Mouse (Mus musculus) stomach, embryonic 15.5 days (tissue): ENCODE data around the gene Krtap3-3. TPM values are rescaled to one million over a fixed set of nuclear protein-coding genes. Genes with fewer than 3 reads are reported as not detected.
"Not testable (repeated sequence)": the region's sequence is repeated elsewhere in the genome, so short reads cannot be mapped to it uniquely, and the experiment has no call there.

Source experiments
- ATAC-seq: fragments of 200-750 bp; cut with Nextera tagmentation; 2 replicates; pipeline ENCODE4 v1.8.0; 2017; ENCODE audit warnings: low read depth, moderate number of reproducible peaks, moderate TSS enrichment; ENCODE audit not compliant: insufficient read depth, low FRiP score
- H3K27ac ChIP-seq: fragments of 300-500 bp; sonication (generic); 2 replicates; pipeline ENCODE4 v1.5.1; 2015; ENCODE audit warnings: mild to moderate bottlenecking, inconsistent platforms
- H3K27me3 ChIP-seq: fragments of 300-500 bp; sonication (generic); replicated peaks from 2 replicates; pipeline ENCODE4 v1.6.1; 2015; ENCODE audit warnings: inconsistent platforms
- H3K36me3 ChIP-seq: fragments of 300-500 bp; sonication (generic); 2 replicates; pipeline ENCODE4 v1.6.1; 2015; ENCODE audit warnings: inconsistent platforms
- H3K4me1 ChIP-seq: fragments of 300-500 bp; sonication (generic); 2 replicates; pipeline ENCODE4 v1.6.1; 2015; ENCODE audit warnings: inconsistent platforms
- H3K4me2 ChIP-seq: fragments of 300-500 bp; sonication (generic); 2 replicates; pipeline ENCODE4 v1.6.1; 2015; ENCODE audit warnings: mild to moderate bottlenecking, inconsistent platforms
- H3K4me3 ChIP-seq: fragments of 300-500 bp; sonication (generic); replicated peaks from 2 replicates; pipeline ENCODE4 v1.5.1; 2015; ENCODE audit warnings: inconsistent platforms
- H3K9ac ChIP-seq: fragments of 300-500 bp; sonication (generic); 2 replicates; pipeline ENCODE4 v1.6.1; 2015; ENCODE audit warnings: inconsistent platforms
- H3K9me3 ChIP-seq: fragments of 300-500 bp; sonication (generic); 2 replicates; pipeline ENCODE4 v1.6.1; 2016; ENCODE audit warnings: inconsistent platforms
- WGBS: fragments of 180-500 bp; shearing (Covaris S2); methylation state at CpG from one replicate; pipeline ENCODE4 v1.1.7; 2015; 5-methylcytosine and 5-hydroxymethylcytosine counted together
- polyA plus RNA-seq: library from polyadenylated mRNA; unstranded; fragments of >200 nt; fragmentation: Nextera tagmentation; extraction: Ambion mirVana; gene quantifications from 2 replicates; pipeline ENCODE4 v1.2.1, GENCODE M21; 2015

The Krtap3-3 gene
- polyA plus RNA-seq: not detected in 2 replicates

DNA sequence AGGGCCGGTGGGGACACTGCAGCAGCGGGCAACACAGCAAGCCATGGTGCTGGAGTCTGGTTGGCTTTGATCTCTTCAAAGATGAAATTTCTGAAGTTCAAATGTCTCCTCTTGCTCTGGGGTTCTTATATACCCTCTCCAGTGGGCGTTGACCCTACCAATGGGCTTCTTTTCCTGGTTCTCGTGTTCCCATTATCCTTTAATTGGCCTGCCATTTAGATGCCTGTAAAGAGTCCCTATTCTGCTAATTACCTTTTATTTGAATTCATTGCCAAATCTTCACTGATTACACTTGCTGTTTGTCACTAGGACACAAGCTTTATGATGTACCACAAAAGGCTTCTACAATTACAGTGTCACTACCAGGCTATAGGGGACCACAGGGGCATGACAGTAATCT is at the start of gene Krtap3-3:
TSS of gene Krtap3-3 (minus strand) at position 101 of the 400 bp plus-strand sequence.
- no peak within 1 kb of the TSS for H3K9ac ChIP-seq
- no peaks in the 10 kb centered on the region for H3K9me3 ChIP-seq
- no peaks in the 10 kb centered on the region for H3K36me3 ChIP-seq
- no peak for ATAC-seq
- no peak within 1 kb of the TSS for H3K4me2 ChIP-seq
- H3K27me3 ChIP-seq: no peaks in the 10 kb centered on the region
- H3K4me1 ChIP-seq: no peaks in the 10 kb centered on the region
- no peak within 1 kb of the TSS for H3K4me3 ChIP-seq
- H3K27ac ChIP-seq: no peak within 1 kb of the TSS
- WGBS: 65% methylated on average over 4 of the region's 4 CpGs

DNA sequence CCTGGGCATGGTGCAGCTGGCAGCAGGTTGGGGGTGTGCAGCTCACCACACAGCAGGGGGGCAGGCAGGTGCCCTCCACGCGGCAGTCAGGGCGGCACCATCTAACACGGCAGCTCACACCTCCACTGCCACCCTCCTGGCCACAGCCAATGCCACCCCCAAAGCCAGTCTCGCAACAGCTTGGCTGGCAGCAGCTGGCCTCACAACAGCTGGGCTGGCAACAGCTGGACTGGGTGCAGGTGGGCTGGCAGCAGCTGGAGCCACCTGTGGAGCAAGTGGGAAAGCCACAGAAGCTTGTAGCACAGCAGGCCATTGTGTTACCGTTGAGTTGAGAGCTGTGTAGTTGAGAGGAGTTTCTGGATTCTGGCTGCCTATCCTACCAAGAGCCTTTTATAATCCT is 47.1 kb upstream of the Krtap3-3 start, which contains the start of gene Krtap9-3:
TSS of gene Krtap9-3 (minus strand) at position 364 of the 400 bp plus-strand sequence.
- ATAC-seq, H3K4me2 ChIP-seq, H3K27me3 ChIP-seq, H3K9me3 ChIP-seq, H3K36me3 ChIP-seq, H3K4me1 ChIP-seq, H3K4me3 ChIP-seq, H3K27ac ChIP-seq, H3K9ac ChIP-seq: not testable (repeated sequence)
- 72% methylated on average over 6 of the region's 6 CpGs for WGBS

GRCm38 (mm10) chr11:99590981-99591380 is 40.3 kb upstream of the Krtap3-3 start, which contains the start of gene Krtap1-3:
TSS of gene Krtap1-3 (minus strand) at chr11:99591339.
- Histone ChIP-seq H3K27ac (no peak within 1 kb of the TSS), H3K4me1 (no peaks in the 10 kb centered on the region), H3K4me3 (no peak within 1 kb of the TSS), H3K36me3 (no peaks in the 10 kb centered on the region), H3K27me3 (no peaks in the 10 kb centered on the region), H3K9me3 (no peaks in the 10 kb centered on the region), H3K4me2 (no peak within 1 kb of the TSS), H3K9ac (no peak within 1 kb of the TSS)
- ATAC-seq: no peak
- WGBS: 81% methylated on average over 6 of the region's 6 CpGs

GRCm38 (mm10) chr11:99585096-99585495 is 34.4 kb upstream of the Krtap3-3 start:
- H3K9ac ChIP-seq: no peak overlapping the region
- no peak overlapping the region for H3K27ac ChIP-seq
- no peak for ATAC-seq
- H3K27me3 ChIP-seq: no peaks in the 10 kb centered on the region
- no peaks in the 10 kb centered on the region for H3K4me1 ChIP-seq
- H3K9me3 ChIP-seq: no peaks in the 10 kb centered on the region
- H3K4me2 ChIP-seq: no peak overlapping the region
- H3K36me3 ChIP-seq: no peaks in the 10 kb centered on the region
- no peak overlapping the region for H3K4me3 ChIP-seq
- WGBS: 81% methylated on average over 7 of the region's 7 CpGs

DNA sequence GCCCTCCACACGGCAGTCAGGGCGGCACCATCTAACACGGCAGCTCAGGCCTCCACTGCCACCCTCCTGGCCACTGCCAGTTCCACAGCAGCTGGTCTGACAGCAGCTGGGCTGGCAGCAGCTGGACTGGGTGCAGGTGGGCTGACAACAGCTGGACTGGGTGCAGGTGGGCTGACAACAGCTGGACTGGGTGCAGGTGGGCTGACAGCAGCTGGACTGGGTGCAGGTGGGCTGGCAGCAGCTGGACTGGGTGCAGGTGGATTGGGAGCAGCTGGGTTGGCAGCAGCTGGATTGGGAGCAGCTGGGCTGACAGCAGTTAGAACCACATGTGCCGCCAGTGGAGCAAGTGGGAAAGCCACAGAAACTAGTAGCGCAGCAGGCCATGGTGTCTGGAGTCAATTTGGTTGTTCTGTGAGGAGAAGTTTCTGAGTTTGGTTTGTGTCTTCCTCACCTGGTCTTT is 32.6 kb upstream of the Krtap3-3 start, which contains the start of gene Krtap1-4:
TSS of gene Krtap1-4 (minus strand) at position 410 of the 460 bp plus-strand sequence.
- Histone ChIP-seq H3K9me3 (no peaks in the 10 kb centered on the region), H3K4me2 (no peak within 1 kb of the TSS), H3K27me3 (no peaks in the 10 kb centered on the region), H3K36me3 (no peaks in the 10 kb centered on the region), H3K4me3 (no peak within 1 kb of the TSS), H3K4me1 (no peaks in the 10 kb centered on the region), H3K27ac (no peak within 1 kb of the TSS), H3K9ac (no peak within 1 kb of the TSS)
- WGBS: 77% methylated on average over 5 of the region's 5 CpGs
- ATAC-seq: no peak

DNA sequence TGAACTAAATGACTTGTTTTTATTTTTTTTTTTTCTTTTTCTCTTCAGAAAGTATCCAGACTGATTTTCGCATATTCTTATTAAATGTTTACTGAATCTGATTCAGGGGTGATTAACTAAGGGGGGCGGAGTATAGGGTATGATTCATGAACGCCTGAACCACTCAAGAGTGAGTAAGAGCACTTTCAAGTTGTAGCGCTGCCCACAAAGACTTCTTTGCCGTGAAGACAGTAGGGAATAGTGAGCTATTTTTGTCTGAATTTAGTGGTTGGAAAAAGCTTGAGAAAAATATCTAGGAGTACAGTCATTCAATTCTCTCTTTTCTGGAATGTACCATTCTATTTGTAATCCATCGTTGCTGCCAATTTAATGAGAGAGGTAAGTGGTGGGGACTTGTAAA is 30.9 kb upstream of the Krtap3-3 start:
- WGBS: 81% methylated on average over 6 of the region's 6 CpGs
- no peak for ATAC-seq
- Histone ChIP-seq H3K4me1 (no peaks in the 10 kb centered on the region), H3K27ac (no peak overlapping the region), H3K4me2 (no peak overlapping the region), H3K36me3 (no peaks in the 10 kb centered on the region), H3K9me3 (no peaks in the 10 kb centered on the region), H3K27me3 (no peaks in the 10 kb centered on the region), H3K9ac (no peak overlapping the region), H3K4me3 (no peak overlapping the region)

DNA sequence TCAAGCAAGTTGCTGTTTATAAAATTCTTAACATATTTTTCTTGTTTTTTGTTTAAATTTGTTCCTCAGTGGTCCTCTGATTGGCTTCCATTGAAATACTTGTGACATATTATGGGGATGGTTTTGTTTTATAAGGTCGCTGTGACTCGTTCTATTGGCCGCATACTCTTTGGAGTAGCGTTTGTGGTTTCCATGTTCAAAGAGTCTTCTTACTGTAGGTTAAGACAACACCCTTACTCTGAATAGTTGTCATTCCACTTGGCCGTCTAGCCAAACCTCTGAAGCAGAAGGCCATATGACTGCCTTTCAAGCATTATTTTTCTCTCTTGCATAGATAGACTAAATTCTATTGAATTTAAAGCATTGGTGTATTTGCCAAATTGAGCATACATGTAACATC is 30.4 kb upstream of the Krtap3-3 start:
- Histone ChIP-seq H3K27ac (no peak overlapping the region), H3K27me3 (no peaks in the 10 kb centered on the region), H3K9me3 (no peaks in the 10 kb centered on the region), H3K36me3 (no peaks in the 10 kb centered on the region), H3K4me3 (no peak overlapping the region), H3K9ac (no peak overlapping the region), H3K4me2 (no peak overlapping the region), H3K4me1 (no peaks in the 10 kb centered on the region)
- 92% methylated on average over 5 of the region's 5 CpGs for WGBS
- ATAC-seq: no peak

DNA sequence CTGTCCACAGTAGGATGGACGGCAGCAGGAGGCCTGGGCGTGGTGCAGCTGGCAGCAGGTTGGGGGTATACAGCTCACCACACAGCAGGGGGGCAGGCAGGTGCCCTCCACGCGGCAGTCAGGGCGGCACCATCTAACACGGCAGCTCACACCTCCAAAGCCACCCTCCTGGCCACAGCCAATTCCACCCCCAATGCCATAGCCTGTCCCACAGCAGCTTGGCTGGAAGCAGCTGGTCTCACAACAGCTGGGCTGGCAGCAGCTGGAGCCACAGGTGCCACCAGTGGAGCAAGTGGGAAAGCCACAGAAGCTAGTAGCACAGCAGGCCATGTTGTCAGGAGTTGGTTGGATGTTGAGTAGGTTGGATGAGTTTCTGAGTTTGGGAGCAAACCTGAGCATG is 30.0 kb upstream of the Krtap3-3 start, which contains the start of gene Krtap1-5:
TSS of gene Krtap1-5 (minus strand) at position 381 of the 400 bp plus-strand sequence.
- ATAC-seq: no peak
- Histone ChIP-seq H3K36me3 (no peaks in the 10 kb centered on the region), H3K9me3 (no peaks in the 10 kb centered on the region), H3K27me3 (no peaks in the 10 kb centered on the region), H3K27ac (no peak within 1 kb of the TSS), H3K4me2 (no peak within 1 kb of the TSS), H3K4me3 (no peak within 1 kb of the TSS), H3K4me1 (no peaks in the 10 kb centered on the region), H3K9ac (no peak within 1 kb of the TSS)
- WGBS: 80% methylated on average over 6 of the region's 6 CpGs

DNA sequence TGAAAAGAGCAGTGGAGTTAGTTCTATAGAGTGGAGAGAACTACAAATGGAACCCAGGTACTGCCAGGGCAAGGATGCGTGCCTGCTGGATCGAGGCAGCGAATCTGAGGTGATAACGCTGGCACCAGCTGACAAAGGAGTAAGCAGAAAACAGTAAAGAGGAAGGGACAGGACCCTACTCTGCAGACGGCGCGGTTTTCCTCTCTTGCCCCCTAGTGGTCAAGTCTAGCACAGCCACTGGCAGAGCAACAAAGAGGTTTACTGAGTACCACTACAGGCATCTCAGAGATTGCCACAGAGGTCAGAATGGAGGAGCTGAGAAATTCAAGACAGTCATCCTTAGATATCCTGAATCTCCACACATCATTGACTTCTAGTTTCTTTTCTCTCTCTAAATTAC is 23.4 kb upstream of the Krtap3-3 start:
- H3K4me1 ChIP-seq: no peaks in the 10 kb centered on the region
- H3K9ac ChIP-seq: no peak overlapping the region
- no peak overlapping the region for H3K27ac ChIP-seq
- ATAC-seq: no peak
- peak overlapping the region; percentile 45; the same call in 1 of the 2 replicates for H3K4me2 ChIP-seq
- H3K9me3 ChIP-seq: no peaks in the 10 kb centered on the region
- no peak overlapping the region for H3K4me3 ChIP-seq
- no peaks in the 10 kb centered on the region for H3K27me3 ChIP-seq
- 2% methylated on average over 7 of the region's 7 CpGs for WGBS
- H3K36me3 ChIP-seq: no peaks in the 10 kb centered on the region

DNA sequence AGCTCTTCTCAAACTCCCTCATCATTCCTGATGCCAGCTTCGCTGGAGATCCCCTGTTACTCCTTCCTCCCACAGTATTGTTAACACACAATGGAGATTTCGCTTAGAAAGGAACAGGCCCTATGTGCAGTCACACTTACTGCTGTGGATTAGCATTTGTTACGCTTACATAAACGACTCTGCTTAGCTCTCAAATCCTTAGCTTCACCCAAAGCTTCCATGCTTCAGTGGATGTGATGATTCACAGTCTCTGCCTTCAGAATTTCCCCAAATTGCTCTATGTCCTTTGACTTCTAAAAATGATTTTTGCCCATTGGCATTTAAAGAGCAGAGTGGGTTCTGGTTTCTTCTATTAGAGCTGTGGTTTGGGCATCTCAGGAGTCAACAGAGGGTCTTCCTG is 22.5 kb upstream of the Krtap3-3 start:
- no peak overlapping the region for H3K27ac ChIP-seq
- no peak overlapping the region for H3K4me2 ChIP-seq
- H3K4me1 ChIP-seq: no peaks in the 10 kb centered on the region
- H3K9ac ChIP-seq: no peak overlapping the region
- H3K36me3 ChIP-seq: no peaks in the 10 kb centered on the region
- ATAC-seq: no peak
- H3K4me3 ChIP-seq: no peak overlapping the region
- no peaks in the 10 kb centered on the region for H3K9me3 ChIP-seq
- no peaks in the 10 kb centered on the region for H3K27me3 ChIP-seq
- 66% methylated on average over 4 of the region's 4 CpGs for WGBS

DNA sequence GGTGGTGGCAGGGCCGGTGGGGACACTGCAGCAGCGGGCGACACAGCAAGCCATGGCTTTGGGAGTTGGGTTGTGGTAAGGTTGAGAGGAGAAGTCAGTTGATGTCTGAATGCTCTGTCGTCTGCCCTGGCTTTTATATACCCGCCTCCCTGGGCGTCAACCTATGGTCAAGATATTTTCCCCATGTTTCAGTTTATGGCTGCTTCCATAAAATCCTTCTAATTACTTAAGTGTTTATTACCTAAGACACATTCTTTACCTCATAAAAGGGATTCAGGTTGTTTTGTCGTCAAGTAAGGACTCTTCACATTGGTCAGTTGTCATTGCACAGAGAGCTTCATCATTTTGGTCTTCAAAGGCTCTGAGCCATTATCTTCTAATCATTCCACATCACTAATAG is 15.9 kb upstream of the Krtap3-3 start, which contains the start of gene Krtap3-1:
TSS of gene Krtap3-1 (minus strand) at position 101 of the 400 bp plus-strand sequence.
- WGBS: 85% methylated on average over 7 of the region's 7 CpGs
- no peak within 1 kb of the TSS for H3K4me2 ChIP-seq
- no peak for ATAC-seq
- no peak within 1 kb of the TSS for H3K9ac ChIP-seq
- no peak within 1 kb of the TSS for H3K4me3 ChIP-seq
- no peaks in the 10 kb centered on the region for H3K4me1 ChIP-seq
- no peaks in the 10 kb centered on the region for H3K36me3 ChIP-seq
- H3K27ac ChIP-seq: no peak within 1 kb of the TSS
- no peaks in the 10 kb centered on the region for H3K27me3 ChIP-seq
- no peaks in the 10 kb centered on the region for H3K9me3 ChIP-seq

GRCm38 (mm10) chr11:99562580-99562979 is 11.9 kb upstream of the Krtap3-3 start:
- no peak overlapping the region for H3K4me2 ChIP-seq
- no peaks in the 10 kb centered on the region for H3K27me3 ChIP-seq
- no peak overlapping the region for H3K4me3 ChIP-seq
- H3K9ac ChIP-seq: no peak overlapping the region
- H3K4me1 ChIP-seq: no peaks in the 10 kb centered on the region
- no peaks in the 10 kb centered on the region for H3K36me3 ChIP-seq
- 78% methylated on average over 6 of the region's 6 CpGs for WGBS
- no peaks in the 10 kb centered on the region for H3K9me3 ChIP-seq
- H3K27ac ChIP-seq: no peak overlapping the region
- ATAC-seq: no peak

- Histone ChIP-seq H3K27me3 (no peaks in the 10 kb centered on the region), H3K27ac (no peak within 1 kb of the TSS), H3K4me3 (no peak within 1 kb of the TSS), H3K36me3 (no peaks in the 10 kb centered on the region), H3K4me1 (no peaks in the 10 kb centered on the region), H3K9me3 (no peaks in the 10 kb centered on the region), H3K9ac (no peak within 1 kb of the TSS), H3K4me2 (no peak within 1 kb of the TSS)
- no peak for ATAC-seq
- 83% methylated on average over 9 of the region's 9 CpGs for WGBS
Measured at GRCm38 (mm10) chr11:99559366-99559765, 8.7 kb upstream of the Krtap3-3 start, which contains the start of gene Gm11939. TSS of gene Gm11939 (minus strand) at chr11:99559466.
